Mouse (Mus musculus): ENCODE measurements around the gene Tmem98. TPM values are rescaled to one million over a fixed set of nuclear protein-coding genes. Genes with fewer than 3 reads are reported as not detected.
A peak's percentile ranks its signal among the peaks of the same experiment; 100 is the strongest.

The Tmem98 gene
- polyA plus RNA-seq, 1 experiment from 2014 or later = 241 TPM

DNA sequence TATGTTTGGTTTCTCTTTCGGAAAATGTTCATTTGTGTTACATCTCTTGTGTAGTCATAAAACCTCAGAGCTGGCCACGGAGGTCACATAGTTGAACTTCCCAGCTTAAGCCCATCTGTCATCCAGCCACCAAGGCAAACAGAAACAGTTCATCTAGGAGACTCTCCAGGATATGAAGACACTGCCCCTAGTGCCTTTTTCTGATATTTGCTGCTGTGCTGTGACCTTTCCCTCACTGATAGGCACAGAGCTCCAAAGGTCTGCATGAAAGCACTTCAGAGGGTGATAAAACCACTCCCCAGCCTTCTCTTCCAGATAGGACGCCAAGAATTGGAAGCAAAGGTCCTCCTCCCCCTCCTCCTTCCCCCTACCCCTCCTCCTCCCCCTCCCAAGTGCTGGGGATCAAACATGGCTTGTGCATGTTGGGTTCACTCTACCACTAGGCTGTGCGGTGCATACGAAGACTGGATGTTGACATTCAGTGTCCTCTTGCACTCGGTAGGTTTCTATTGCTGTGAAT lies 1.4 kb upstream of the Tmem98 start:
- 43% methylated on average over 6 of the region's 6 CpGs for WGBS
- H3K27ac ChIP-seq (ENCODE audit: low read length) = peak overlapping the region; percentile 94
- 0 out of 2 replicates have a peak overlapping the region, but pooled peaks have one; percentile 10 for H3K4me2 ChIP-seq (ENCODE audit: low read depth, low read length)
- no peak overlapping the region for H3K9ac ChIP-seq (ENCODE audit: low read depth, low read length)
- no peaks in the 10 kb centered on the region for H3K9me3 ChIP-seq (ENCODE audit: control insufficient read depth, low read length)
- H3K4me1 ChIP-seq (ENCODE audit: control insufficient read depth, insufficient read depth, low read length) = peaks cover 29% of the 10 kb centered on the region
- ATAC-seq = peak; percentile 89
- H3K36me3 ChIP-seq (ENCODE audit: control insufficient read depth, insufficient read depth, low read length) = no peaks in the 10 kb centered on the region; the same call in 1 of the 2 replicates
- H3K4me3 ChIP-seq (ENCODE audit: low read length) = no peak overlapping the region
- H3K27me3 ChIP-seq (replicated peaks; ENCODE audit: control insufficient read depth, insufficient read depth, low read length) = no peaks in the 10 kb centered on the region

DNA sequence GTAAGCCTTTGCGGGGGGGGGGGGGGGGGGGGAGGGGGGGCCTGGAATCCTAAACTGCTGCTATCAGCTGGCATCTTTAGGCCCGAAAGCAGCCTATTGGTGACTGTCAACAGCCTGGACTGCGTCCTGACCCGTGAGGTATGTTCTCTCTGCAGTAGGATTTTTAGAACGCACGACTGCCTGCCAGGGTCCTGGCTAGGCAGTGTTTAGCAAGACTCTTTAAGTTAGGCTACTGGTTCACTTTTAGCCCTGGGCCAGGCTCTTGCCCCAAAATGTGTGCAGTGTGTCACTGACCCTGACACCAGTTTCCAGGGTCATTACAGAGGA lies 346 bp upstream of the Tmem98 start:
- Histone ChIP-seq H3K9me3 (ENCODE audit: control insufficient read depth, low read length) (no peaks in the 10 kb centered on the region), H3K4me2 (ENCODE audit: low read depth, low read length) (peak overlapping the region; percentile 89), H3K27me3 (replicated peaks; ENCODE audit: control insufficient read depth, insufficient read depth, low read length) (no peaks in the 10 kb centered on the region), H3K4me3 (ENCODE audit: low read length) (peak overlapping the region; percentile 63), H3K27ac (ENCODE audit: low read length) (peak overlapping the region; percentile 94), H3K4me1 (ENCODE audit: control insufficient read depth, insufficient read depth, low read length) (peaks cover 29% of the 10 kb centered on the region), H3K36me3 (ENCODE audit: control insufficient read depth, insufficient read depth, low read length) (peaks cover 4% of the 10 kb centered on the region; the same call in 1 of the 2 replicates), H3K9ac (ENCODE audit: low read depth, low read length) (peak overlapping the region; percentile 92)
- 26% methylated on average over 5 of the region's 6 CpGs for WGBS
- ATAC-seq = peak; percentile 18

DNA sequence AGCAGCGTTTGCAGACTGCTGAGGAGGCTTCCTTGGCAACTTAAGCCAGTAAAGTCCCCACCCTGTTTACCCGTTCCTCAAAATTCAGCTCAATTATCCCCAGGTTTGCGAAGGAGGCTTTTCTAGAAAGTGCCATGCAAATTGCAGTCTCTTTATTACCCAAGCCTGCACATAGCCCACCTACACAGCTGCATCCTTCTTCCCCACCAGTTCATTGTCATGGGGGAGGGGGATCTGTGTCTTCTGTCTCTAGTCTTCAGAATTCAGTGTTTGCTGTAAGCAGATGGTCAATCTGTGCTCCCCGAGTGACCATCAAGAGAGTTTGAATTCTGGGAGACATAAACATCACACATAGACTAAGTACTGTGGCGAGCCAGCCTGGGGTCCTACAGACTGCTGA lies 1.2 kb downstream of the Tmem98 start:
- Histone ChIP-seq H3K27ac (ENCODE audit: low read length) (peak overlapping the region; percentile 94; the same call in 1 of the 2 replicates), H3K4me1 (ENCODE audit: control insufficient read depth, insufficient read depth, low read length) (peaks cover 29% of the 10 kb centered on the region), H3K9ac (ENCODE audit: low read depth, low read length) (peak overlapping the region; percentile 92), H3K9me3 (ENCODE audit: control insufficient read depth, low read length) (no peaks in the 10 kb centered on the region), H3K4me3 (ENCODE audit: low read length) (peak overlapping the region; percentile 63), H3K36me3 (ENCODE audit: control insufficient read depth, insufficient read depth, low read length) (peaks cover 11% of the 10 kb centered on the region; the same call in 1 of the 2 replicates), H3K27me3 (replicated peaks; ENCODE audit: control insufficient read depth, insufficient read depth, low read length) (no peaks in the 10 kb centered on the region), H3K4me2 (ENCODE audit: low read depth, low read length) (peak overlapping the region; percentile 89)
- WGBS = 9% methylated on average over 5 of the region's 5 CpGs
- ATAC-seq = no peak

GRCm38 (mm10) chr11:80815354-80815753 lies 5.4 kb downstream of the Tmem98 start:
- H3K4me1 ChIP-seq (ENCODE audit: control insufficient read depth, insufficient read depth, low read length) = peaks cover 19% of the 10 kb centered on the region
- no peak overlapping the region for H3K4me3 ChIP-seq (ENCODE audit: low read length)
- 83% methylated on average over 7 of the region's 7 CpGs for WGBS
- H3K27ac ChIP-seq (ENCODE audit: low read length) = no peak overlapping the region
- no peak overlapping the region for H3K9ac ChIP-seq (ENCODE audit: low read depth, low read length)
- no peak for ATAC-seq
- H3K27me3 ChIP-seq (replicated peaks; ENCODE audit: control insufficient read depth, insufficient read depth, low read length) = no peaks in the 10 kb centered on the region
- H3K9me3 ChIP-seq (ENCODE audit: control insufficient read depth, low read length) = no peaks in the 10 kb centered on the region
- peaks cover 11% of the 10 kb centered on the region; the same call in 1 of the 2 replicates for H3K36me3 ChIP-seq (ENCODE audit: control insufficient read depth, insufficient read depth, low read length)
- H3K4me2 ChIP-seq (ENCODE audit: low read depth, low read length) = no peak overlapping the region

DNA sequence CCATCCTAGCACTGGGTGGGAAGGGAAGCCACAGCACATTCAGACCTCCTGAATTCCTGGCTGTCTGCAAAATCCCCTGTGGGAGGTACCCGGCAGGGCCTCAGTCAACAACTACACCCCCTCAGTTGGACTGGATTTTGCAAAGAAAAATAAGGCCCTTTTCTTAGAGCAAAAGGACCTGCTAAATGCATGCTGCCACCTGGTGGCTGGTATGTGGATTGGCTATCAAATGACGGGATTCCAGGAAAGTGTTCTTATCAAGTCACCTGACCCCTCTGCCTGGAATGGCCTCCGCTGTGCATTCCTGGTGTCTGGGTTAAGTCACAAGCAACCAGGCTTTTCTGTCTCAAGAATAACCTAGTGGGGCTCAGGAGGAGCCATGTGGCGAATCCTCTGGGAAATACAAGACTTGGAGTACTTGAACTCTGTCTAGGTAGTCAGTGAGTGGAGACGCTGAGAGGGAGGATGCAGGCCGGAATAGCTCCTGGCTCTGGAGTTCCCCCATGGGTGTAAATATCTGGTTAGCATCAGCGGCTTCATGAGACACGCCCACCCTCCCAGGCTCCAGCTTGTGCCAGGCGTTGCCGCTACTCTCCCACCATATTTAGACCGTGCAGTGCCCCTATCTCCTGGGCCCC lies 8.2 kb downstream of the Tmem98 start:
- Histone ChIP-seq H3K4me2 (ENCODE audit: low read depth, low read length) (peak overlapping the region; percentile 13), H3K9me3 (ENCODE audit: control insufficient read depth, low read length) (no peaks in the 10 kb centered on the region), H3K36me3 (ENCODE audit: control insufficient read depth, insufficient read depth, low read length) (peaks cover 18% of the 10 kb centered on the region), H3K4me1 (ENCODE audit: control insufficient read depth, insufficient read depth, low read length) (peaks cover 15% of the 10 kb centered on the region), H3K27ac (ENCODE audit: low read length) (peak overlapping the region; percentile 91), H3K4me3 (ENCODE audit: low read length) (no peak overlapping the region), H3K27me3 (replicated peaks; ENCODE audit: control insufficient read depth, insufficient read depth, low read length) (no peaks in the 10 kb centered on the region), H3K9ac (ENCODE audit: low read depth, low read length) (peak overlapping the region; percentile 25; the same call in 1 of the 2 replicates)
- ATAC-seq = peak; percentile 34
- 22% methylated on average over 11 of the region's 11 CpGs for WGBS

GRCm38 (mm10) chr11:80820085-80820484 lies 10.1 kb downstream of the Tmem98 start:
- H3K27me3 ChIP-seq (replicated peaks; ENCODE audit: control insufficient read depth, insufficient read depth, low read length) = no peaks in the 10 kb centered on the region
- peak overlapping the region; percentile 23; the same call in 1 of the 2 replicates for H3K4me2 ChIP-seq (ENCODE audit: low read depth, low read length)
- peak overlapping the region; percentile 91 for H3K27ac ChIP-seq (ENCODE audit: low read length)
- 66% methylated on average over 3 of the region's 3 CpGs for WGBS
- H3K4me1 ChIP-seq (ENCODE audit: control insufficient read depth, insufficient read depth, low read length) = peaks cover 15% of the 10 kb centered on the region
- H3K9ac ChIP-seq (ENCODE audit: low read depth, low read length) = peak overlapping the region; percentile 56
- no peak overlapping the region for H3K4me3 ChIP-seq (ENCODE audit: low read length)
- peaks cover 15% of the 10 kb centered on the region for H3K36me3 ChIP-seq (ENCODE audit: control insufficient read depth, insufficient read depth, low read length)
- no peaks in the 10 kb centered on the region for H3K9me3 ChIP-seq (ENCODE audit: control insufficient read depth, low read length)
- ATAC-seq = peak; percentile 97

GRCm38 (mm10) chr11:80821296-80821695 lies 11.3 kb downstream of the Tmem98 start:
- H3K36me3 ChIP-seq (ENCODE audit: control insufficient read depth, insufficient read depth, low read length) = peaks cover 10% of the 10 kb centered on the region
- WGBS = 51% methylated on average over 14 of the region's 14 CpGs
- H3K9ac ChIP-seq (ENCODE audit: low read depth, low read length) = no peak overlapping the region
- no peaks in the 10 kb centered on the region for H3K27me3 ChIP-seq (replicated peaks; ENCODE audit: control insufficient read depth, insufficient read depth, low read length)
- peaks cover 15% of the 10 kb centered on the region for H3K4me1 ChIP-seq (ENCODE audit: control insufficient read depth, insufficient read depth, low read length)
- H3K4me3 ChIP-seq (ENCODE audit: low read length) = no peak overlapping the region
- H3K4me2 ChIP-seq (ENCODE audit: low read depth, low read length) = no peak overlapping the region
- H3K9me3 ChIP-seq (ENCODE audit: control insufficient read depth, low read length) = no peaks in the 10 kb centered on the region
- peak overlapping the region; percentile 62 for H3K27ac ChIP-seq (ENCODE audit: low read length)
- ATAC-seq = no peak

DNA sequence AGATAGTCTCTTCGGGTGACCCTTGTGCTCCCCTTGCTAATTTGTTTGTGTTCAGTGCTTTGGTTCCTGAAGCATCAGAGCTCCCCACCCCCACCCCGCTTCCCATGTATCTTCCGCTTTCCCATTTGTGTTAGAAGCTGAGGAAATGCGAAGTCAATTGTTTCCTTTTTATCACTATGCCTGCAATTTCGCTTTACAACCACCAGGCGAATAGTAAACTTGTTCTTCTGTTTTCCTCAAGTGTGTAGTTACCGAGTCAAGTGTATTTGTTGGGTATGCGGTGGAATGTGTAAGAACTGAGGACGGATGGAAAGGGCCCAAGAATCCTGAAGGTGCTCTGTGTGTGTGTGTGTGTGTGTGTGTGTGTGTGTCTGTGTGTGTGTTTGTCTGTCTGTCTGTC lies 11.8 kb downstream of the Tmem98 start:
- H3K4me1 ChIP-seq (ENCODE audit: control insufficient read depth, insufficient read depth, low read length) = peaks cover 15% of the 10 kb centered on the region
- no peak overlapping the region for H3K4me3 ChIP-seq (ENCODE audit: low read length)
- 82% methylated on average over 9 of the region's 9 CpGs for WGBS
- H3K27me3 ChIP-seq (replicated peaks; ENCODE audit: control insufficient read depth, insufficient read depth, low read length) = no peaks in the 10 kb centered on the region
- no peak overlapping the region for H3K9ac ChIP-seq (ENCODE audit: low read depth, low read length)
- peaks cover 10% of the 10 kb centered on the region for H3K36me3 ChIP-seq (ENCODE audit: control insufficient read depth, insufficient read depth, low read length)
- H3K4me2 ChIP-seq (ENCODE audit: low read depth, low read length) = no peak overlapping the region
- no peak overlapping the region for H3K27ac ChIP-seq (ENCODE audit: low read length)
- H3K9me3 ChIP-seq (ENCODE audit: control insufficient read depth, low read length) = no peaks in the 10 kb centered on the region
- no peak for ATAC-seq

DNA sequence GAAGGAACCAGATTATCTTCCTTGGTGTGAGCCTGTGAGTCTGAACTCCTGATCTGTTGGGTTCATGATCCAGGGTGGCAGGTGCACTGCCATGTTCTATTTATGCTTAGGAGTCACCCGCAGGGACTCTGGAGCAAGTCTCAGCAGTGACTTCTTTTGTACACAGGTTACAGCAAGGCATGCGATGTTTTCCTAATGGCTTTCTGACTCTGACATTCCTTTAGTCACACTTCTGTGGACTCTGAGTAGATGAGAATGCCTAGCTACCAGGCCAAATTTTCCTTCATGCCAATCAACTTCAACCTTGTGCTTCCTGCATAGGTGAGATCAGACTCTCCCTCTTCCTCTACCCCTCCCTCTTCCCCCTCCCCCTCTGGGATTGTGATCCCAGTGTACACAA lies 25.4 kb downstream of the Tmem98 start:
- H3K36me3 ChIP-seq (ENCODE audit: control insufficient read depth, insufficient read depth, low read length) = no peaks in the 10 kb centered on the region
- no peak overlapping the region for H3K4me3 ChIP-seq (ENCODE audit: low read length)
- no peaks in the 10 kb centered on the region for H3K27me3 ChIP-seq (replicated peaks; ENCODE audit: control insufficient read depth, insufficient read depth, low read length)
- H3K9me3 ChIP-seq (ENCODE audit: control insufficient read depth, low read length) = no peaks in the 10 kb centered on the region
- H3K27ac ChIP-seq (ENCODE audit: low read length) = no peak overlapping the region
- no peak overlapping the region for H3K9ac ChIP-seq (ENCODE audit: low read depth, low read length)
- ATAC-seq = no peak
- WGBS = 81% methylated on average over 2 of the region's 2 CpGs
- H3K4me2 ChIP-seq (ENCODE audit: low read depth, low read length) = no peak overlapping the region
- no peaks in the 10 kb centered on the region for H3K4me1 ChIP-seq (ENCODE audit: control insufficient read depth, insufficient read depth, low read length)
